Mouse (Mus musculus) skeletal muscle tissue, postnatal 0 days (tissue): Measurements from ENCODE around the gene Vmn1r131. TPM values are rescaled to one million over a fixed set of nuclear protein-coding genes. Genes with fewer than 3 reads are reported as not detected.

Experiments
- polyA plus RNA-seq: library from polyadenylated mRNA; unstranded; fragments of >200 nt; fragmentation: Nextera tagmentation; extraction: Ambion mirVana; gene quantifications from 2 replicates; pipeline ENCODE4 v1.2.1, GENCODE M21; 2015

Gene Vmn1r131
- not detected in 2 replicates for polyA plus RNA-seq

DNA sequence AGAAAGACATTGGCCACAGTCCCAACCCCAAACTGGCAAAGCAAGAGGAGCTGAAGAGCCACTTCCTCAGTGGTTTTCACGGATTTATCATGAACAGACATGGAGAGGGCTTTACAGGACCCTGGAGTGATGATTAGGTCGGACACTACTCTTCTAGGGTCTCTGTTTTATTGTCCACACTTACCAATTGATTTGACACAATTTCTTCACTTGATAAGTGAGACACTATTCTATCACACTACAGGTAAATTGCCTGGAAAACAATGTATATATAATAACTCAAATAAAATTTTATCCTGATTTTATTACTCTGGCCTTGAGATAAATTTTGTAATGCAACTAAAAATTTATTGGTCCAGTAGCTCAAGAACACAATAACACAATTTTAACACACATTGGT lies at the start of gene Vmn1r131:
Gene Vmn1r131, minus strand, starts transcription at position 101 of the 400 bp plus-strand sequence.

DNA sequence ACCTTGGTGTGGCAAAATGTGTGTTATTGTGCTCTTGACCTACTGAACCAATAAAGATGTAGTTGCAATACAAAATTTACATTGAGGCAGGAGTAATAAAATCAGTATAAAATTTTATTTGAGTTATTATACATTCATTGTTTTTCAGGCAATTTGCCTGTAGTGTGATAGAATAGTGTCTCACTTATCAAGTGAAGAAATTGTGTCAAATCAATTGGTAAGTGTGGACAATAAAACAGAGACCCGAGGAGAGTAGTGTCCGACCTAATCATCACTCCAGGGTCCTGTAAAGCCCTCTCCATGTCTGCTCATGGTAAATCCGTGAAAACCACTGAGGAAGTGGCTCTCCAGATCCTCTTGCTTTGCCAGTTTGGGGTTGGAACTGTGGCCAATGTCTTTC lies 34.4 kb downstream of the Vmn1r131 start, which contains the start of gene Vmn1r130:
Gene Vmn1r130, plus strand, starts transcription at position 301 of the 400 bp plus-strand sequence.

Other genes with a start within 250 kb of the Vmn1r131 start
- gene Vmn1r126, start 244.6 kb downstream of the Vmn1r131 start, polyA plus RNA-seq: not detected in 2 replicates
- gene Vmn1r127, start 226.2 kb downstream of the Vmn1r131 start, polyA plus RNA-seq: not detected in 2 replicates
- not detected in 2 replicates for gene Vmn1r128, start 196.7 kb downstream of the Vmn1r131 start, polyA plus RNA-seq
- gene Vmn1r129, start 184.8 kb downstream of the Vmn1r131 start, polyA plus RNA-seq: not detected in 2 replicates
- gene Gm6882, start 113.3 kb downstream of the Vmn1r131 start, polyA plus RNA-seq: not detected in 2 replicates
- not detected in 2 replicates for gene Vmn1r130, start 34.3 kb downstream of the Vmn1r131 start, polyA plus RNA-seq
- not detected in 2 replicates for gene Vmn1r132, start 68.0 kb upstream of the Vmn1r131 start, polyA plus RNA-seq
- gene Gm4175, start 215.4 kb upstream of the Vmn1r131 start, polyA plus RNA-seq: not detected in 2 replicates